Mouse (Mus musculus) layer of hippocampus, adult 2 months (tissue): Measurements from ENCODE around the gene Gas2l3. TPM values are rescaled to one million over a fixed set of nuclear protein-coding genes. Genes with fewer than 3 reads are reported as not detected.
A peak's percentile ranks its signal among the peaks of the same experiment; 100 is the strongest.

ENCODE experiments used
- DNase-seq, 2 experiments: peaks; one replicate each; pipeline ENCODE4 v3.0.0; 2022; ENCODE audit warnings: low spot score in 2 of 2
- H3K27ac ChIP-seq: fragments of 200-600 bp; 2 replicates; pipeline ENCODE4 v1.8.1; 2022
- H3K4me3 ChIP-seq: fragments of 200-600 bp; 2 replicates; pipeline ENCODE4 v1.8.1; 2022; ENCODE audit warnings: mild to moderate bottlenecking
- CTCF ChIP-seq: fragments of 200-600 bp; conservative IDR thresholded peaks from 2 replicates; pipeline ENCODE4 v1.8.1; 2022; ENCODE audit warnings: antibody characterized with exemption, mild to moderate bottlenecking, moderate library complexity
- long read RNA-seq, 2 experiments: library from polyadenylated mRNA; stranded (forward); transcript quantifications; one replicate each; pipeline ENCODE4 v2.0.0; 2021; ENCODE audit warnings: borderline mapping rate in 2 of 2
- total RNA-seq, 2 experiments: library from RNA; stranded (reverse); gene quantifications; 2 replicates each; pipeline ENCODE4 v1.2.3; 2021

Gene Gas2l3
- 1 to 10 TPM; 1.9 to 2.0 TPM for total RNA-seq
- long read RNA-seq, experiment 1, partial matches to known transcripts = 0 of 1 reads
- long read RNA-seq, experiment 1, other reads (novel, unspliced or antisense) = 1 of 1 reads
- long read RNA-seq, experiment 2 = 0 reads

DNA sequence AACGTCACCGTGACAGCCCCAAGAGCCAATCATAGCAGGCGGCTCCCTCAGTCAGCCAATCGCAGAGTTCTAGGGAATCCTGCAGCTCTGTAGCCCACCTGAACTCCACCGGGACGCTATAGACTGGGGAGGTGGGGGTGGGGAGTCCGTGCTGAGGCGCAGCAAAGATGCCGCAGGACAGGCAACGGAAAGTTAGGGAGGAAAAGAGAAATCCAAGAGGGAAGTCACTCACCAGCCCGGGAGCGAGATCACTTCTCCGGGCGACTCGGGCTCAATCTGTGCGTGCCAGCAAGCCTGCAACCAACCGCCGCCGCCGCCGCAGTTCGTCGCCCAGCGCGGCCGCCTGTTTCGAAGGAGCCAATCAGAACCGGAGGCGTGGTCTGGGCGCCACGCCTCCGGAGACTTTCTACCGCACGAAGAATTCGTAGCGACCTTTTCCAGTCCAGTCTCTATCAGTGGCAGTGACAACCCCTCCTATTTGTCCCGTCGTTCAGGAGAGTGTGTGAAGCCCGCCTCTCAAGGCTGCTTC is at the start of gene Gas2l3:
Gene Gas2l3, minus strand, starts transcription at position 345 of the 529 bp plus-strand sequence.
- Histone ChIP-seq H3K4me3 (peak within 1 kb of the TSS; percentile 90), H3K27ac (peak within 1 kb of the TSS; percentile 9; the same call in 1 of the 2 replicates)
- TF ChIP-seq CTCF = no peak
- peak; percentile 76 to 78 for DNase-seq

DNA sequence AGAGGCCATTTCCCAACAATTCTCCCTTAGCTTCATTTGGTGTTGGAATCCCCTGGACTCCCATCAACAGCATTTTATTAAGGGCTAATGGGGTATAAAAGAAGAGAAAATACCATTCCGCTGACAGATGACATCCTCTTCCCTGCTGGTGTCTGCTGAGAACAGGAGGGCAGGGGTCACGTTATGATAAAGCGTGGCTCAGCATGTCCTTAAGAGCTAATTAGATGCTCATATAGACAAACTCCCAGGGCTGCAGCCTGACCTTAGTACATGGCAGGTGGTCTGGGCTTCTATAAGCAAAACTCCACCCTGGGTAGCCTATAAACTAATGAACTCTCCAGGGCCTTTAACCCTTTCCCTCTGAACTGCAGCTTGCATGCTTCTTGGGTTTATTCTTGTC is 47.6 kb upstream of the Gas2l3 start:
- Histone ChIP-seq H3K27ac (no peak overlapping the region), H3K4me3 (no peak overlapping the region)
- no peak for DNase-seq
- TF ChIP-seq CTCF = no peak

DNA sequence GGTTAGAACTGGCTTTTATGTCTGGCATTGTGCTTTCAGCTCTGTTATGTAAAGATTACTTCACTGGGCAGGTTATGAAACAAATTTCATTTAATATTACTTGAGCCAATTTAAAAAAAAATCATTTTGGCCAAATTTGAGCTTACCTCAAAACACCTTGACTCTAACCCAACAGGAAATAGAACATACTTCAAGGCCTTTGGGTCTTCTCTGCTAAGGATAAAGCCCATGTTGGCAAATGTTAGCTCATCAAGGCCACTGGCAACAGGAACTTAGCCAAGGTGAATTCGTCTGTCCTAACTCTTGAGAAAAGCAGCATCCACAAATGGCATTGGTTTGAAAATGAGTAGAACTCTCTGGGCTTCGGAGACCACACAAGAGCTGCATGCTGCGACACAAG is 46.5 kb upstream of the Gas2l3 start:
- Histone ChIP-seq H3K4me3 (no peak overlapping the region), H3K27ac (no peak overlapping the region)
- DNase-seq = no peak
- no peak for TF ChIP-seq CTCF

DNA sequence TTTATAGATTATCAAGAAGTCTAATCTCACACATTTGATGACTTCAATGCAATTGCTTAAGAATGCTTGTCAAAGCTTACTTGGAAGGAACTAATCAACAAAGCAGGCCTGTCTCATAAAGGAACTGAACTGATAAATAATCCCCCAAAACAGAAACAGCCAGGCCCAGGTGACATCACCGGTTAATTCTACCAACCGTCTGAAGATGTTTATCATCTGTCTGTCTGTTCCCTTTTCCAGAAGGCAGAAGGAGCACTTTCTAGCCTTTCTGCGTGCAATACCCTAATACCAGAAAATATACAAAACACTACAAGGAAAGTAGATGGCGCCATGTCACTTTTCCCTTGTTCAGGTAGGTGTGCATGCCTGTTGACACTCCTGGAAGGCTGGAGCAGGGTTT is 45.7 kb upstream of the Gas2l3 start:
- H3K27ac ChIP-seq = no peak overlapping the region
- no peak for TF ChIP-seq CTCF

DNA sequence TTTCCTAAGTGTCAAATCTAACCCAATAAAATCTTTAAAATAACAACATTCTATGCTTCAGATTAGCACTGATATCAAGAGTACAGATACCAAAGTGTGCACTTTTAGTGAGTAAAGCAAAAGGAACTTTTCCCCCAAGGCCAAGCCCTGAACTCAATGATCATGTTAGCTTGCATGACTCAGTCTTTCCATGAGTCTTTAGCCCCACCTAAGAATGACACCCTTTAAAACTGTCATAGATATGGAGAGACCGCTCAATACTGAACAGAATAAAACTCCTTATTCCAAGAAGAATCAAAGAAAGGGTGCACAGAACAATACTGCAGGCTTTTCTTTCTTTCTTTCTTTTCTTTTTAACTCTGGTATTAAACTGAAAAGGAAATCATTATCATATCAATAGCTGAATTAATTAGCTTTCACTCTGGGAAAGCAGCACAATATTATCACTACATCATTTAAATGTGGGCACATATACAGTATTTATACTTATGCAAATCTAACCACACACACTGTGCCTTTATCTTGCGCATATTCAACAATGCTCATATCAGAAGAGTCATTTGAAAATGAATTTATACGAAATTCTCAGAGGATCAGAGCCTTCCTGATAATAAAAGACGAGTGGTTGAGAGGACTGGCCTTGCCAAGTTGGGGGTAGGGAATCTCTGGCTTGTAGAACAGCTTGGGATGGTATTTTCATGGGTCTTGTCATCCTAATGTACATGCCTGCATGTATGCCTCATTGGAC is 43.4 kb upstream of the Gas2l3 start:
- DNase-seq = no peak
- no peak for TF ChIP-seq CTCF
- H3K4me3 ChIP-seq = no peak overlapping the region
- H3K27ac ChIP-seq = no peak overlapping the region

More for the DNA sequence above, 45.7 kb upstream of the Gas2l3 start:
- no peak overlapping the region for H3K4me3 ChIP-seq
- no peak for DNase-seq

DNA sequence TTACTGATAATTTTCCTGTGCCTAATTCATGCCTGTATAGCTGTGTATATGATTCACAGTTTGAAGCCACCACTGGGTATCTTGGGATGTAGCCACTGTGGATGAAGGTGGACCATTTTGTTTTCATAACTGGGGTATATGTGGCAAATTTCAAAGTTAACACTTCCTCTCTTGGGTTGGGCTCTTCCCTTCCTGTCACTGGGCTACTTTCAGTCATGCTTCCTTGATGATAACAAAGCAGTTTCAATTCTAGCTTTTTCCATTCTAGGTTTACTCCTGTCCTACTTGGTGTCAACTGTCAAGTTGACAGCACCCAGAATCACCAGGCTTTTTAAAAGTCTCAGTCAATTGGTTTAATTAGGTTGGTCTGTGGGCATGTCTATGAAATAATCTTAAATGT is 41.1 kb upstream of the Gas2l3 start:
- Histone ChIP-seq H3K27ac (no peak overlapping the region), H3K4me3 (no peak overlapping the region)
- TF ChIP-seq CTCF = no peak
- DNase-seq = no peak

DNA sequence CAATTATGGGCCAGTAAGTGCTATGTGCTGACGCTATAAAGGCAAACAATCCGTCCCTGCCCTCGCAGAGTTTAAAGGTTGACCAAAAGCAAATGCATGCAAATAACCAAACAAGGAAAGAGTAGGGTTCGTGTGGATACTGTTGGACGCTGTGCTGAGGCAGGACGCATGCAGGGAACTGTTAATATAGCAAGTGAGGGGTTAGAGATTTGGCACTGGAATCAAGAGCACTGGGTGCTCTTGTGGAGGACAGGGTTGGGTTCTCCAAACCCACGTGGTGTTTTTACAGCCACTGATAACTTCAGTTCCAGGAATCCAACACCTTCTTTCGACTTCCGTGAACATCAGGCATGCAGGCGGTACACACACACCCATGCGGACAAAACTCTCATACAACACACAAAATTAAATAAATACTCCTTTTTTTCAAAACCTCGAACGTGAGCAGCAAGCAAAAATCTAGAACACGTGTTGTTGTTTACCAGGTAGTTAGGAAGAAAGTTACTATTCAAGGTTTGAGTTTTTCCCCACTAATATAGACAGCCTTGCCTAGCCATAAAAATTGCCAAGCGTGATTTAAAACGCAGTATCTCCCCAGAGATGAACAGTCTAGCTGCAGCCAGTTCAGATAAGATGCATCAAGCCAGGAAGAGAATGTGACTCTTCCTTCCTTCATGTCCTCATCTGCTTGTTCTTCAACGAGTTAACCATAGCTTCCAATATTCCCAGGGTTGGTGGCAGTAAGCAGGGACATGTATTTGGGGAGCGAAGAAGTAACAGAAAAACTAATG is 40.2 kb upstream of the Gas2l3 start:
- no peak overlapping the region for H3K4me3 ChIP-seq
- no peak for TF ChIP-seq CTCF
- no peak for DNase-seq
- H3K27ac ChIP-seq = no peak overlapping the region

DNA sequence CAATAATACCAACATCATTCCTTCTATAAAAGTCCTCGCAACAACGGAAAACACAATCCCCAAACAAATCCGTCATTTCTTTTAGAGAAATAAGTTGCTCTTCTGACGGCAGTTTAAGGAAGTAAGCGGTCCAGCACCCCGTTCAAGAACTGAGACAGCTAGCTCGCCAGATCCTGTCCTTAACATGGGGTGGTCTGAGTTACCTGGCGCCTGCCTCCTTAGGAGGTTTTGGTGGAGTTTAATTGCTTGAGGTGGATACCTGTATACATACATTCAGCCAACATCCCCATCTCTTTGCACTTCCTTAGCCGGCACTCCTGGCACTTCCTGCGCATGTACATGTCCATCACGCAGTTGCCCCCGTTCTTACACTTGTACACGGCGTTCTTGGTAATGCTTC is 39.3 kb upstream of the Gas2l3 start:
- no peak for TF ChIP-seq CTCF
- Histone ChIP-seq H3K27ac (no peak overlapping the region), H3K4me3 (no peak overlapping the region)
- no peak for DNase-seq

DNA sequence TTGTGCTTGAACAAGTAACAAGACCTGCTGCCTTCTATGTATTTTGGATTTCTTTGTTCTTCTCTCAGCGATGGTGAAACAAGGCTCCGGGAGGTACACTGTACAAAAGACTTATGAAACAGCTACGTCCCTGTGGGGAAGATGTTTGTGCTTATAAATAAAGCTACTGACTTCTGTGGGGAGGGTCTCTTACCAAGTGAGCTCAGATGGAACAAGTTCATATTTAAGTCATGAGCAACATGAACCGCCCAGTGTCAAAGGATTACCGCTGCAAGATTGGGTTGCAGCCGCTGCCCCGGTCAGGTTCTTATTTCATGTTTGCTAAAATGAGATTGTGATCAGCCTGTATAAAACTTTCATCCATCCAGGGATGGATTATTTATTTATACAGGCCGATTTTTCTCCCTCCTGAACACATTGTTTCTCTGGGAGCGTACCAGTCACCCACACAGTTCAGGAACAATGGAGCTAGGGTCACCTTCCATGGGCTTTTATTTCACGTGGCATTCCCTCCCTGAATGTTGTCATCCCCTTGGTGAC is 38.4 kb upstream of the Gas2l3 start:
- no peak for DNase-seq
- TF ChIP-seq CTCF = no peak
- H3K4me3 ChIP-seq = no peak overlapping the region
- H3K27ac ChIP-seq = no peak overlapping the region

DNA sequence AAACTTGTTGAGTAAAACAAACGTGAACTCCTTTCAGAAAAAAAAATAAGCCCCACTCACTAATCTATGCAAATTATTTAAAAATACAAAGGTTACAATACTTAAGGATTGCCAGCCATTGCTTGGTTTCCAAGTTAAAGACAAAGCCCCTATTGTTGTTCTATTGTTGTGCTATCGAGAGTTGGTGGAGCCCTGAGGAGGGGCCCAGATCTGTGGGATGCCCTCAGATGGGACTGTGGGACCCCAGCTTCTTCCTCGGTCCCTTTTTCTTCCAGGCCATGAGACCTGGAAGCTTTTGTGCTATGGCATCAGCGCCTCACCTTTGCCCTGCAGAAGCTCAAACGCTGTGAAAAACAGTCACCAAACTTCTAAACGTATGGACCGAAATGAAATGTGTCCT is 37.9 kb upstream of the Gas2l3 start:
- TF ChIP-seq CTCF = no peak
- no peak overlapping the region for H3K27ac ChIP-seq
- no peak overlapping the region for H3K4me3 ChIP-seq
- DNase-seq = no peak

DNA sequence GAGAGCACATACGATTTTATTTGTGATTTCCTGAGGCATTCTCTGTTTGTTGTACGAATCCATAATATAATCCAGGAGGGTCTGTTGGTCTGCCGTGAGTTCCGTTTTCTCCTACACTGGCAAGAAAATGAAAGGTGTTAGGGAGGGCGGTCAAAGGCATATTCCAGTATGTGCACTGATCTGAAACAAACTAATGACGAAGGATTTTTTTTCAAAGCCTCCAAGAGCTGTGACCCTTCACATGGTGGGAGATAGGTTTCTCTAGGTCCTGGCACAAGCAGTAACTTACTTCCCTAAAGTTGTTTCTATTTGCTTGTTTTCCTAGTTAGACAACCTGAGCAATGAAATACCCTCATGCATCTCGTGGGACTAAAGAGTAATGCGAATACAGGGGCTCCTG is 35.0 kb upstream of the Gas2l3 start:
- Histone ChIP-seq H3K4me3 (no peak overlapping the region), H3K27ac (no peak overlapping the region)
- DNase-seq = no peak
- no peak for TF ChIP-seq CTCF

DNA sequence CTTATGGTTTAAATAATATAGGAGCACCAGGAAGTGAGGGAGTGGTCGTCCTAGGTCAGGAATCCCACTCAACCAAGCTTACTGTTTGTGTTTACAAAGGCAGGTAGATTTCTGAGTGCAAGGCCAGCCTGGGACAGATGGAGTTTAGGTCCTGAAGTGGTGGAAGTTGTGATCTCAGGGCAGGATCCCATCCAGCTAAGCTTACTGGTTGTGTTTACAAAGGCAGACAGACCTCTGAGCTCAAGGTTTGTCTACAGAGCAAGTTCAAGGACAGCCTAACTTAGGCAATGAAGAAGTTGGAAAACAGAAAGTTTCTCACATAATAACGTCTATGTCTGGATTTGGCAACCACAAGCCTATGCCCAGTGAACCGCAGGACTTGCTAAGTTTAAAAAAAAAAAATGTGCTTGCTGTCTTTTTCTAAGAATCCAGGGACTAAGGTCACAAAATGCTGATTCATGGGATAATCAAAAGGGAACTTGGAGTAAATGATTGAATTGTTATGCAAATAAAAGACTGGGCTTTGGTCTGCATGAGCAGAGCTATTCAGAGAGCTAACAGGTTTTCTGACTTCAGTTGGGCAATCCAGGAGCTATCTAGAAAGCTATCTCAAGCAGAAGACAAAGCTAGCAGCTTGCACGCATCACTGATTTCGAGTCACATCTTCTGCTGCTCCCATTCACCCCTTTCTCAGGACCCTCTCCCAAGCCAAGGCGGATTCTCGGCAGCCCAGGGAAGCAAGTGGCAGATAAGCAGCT is 27.0 kb upstream of the Gas2l3 start:
- DNase-seq = no peak
- TF ChIP-seq CTCF = no peak
- no peak overlapping the region for H3K4me3 ChIP-seq
- H3K27ac ChIP-seq = no peak overlapping the region
